Mouse (Mus musculus) forebrain, embryonic 13.5 days (tissue): ENCODE measurements around the gene Cd59b. TPM values are rescaled to one million over a fixed set of nuclear protein-coding genes. Genes with fewer than 3 reads are reported as not detected.

Source experiments
- polyA plus RNA-seq: library from polyadenylated mRNA; unstranded; fragments of >200 nt; fragmentation: Nextera tagmentation; extraction: Ambion mirVana; gene quantifications from 2 replicates; pipeline ENCODE4 v1.2.1, GENCODE M21; 2015

Gene Cd59b
- polyA plus RNA-seq, 1 experiment from 2014 or later = 2.4 TPM

Other genes starting within 250 kb of the Cd59b start
- gene Lmo2, start 111.9 kb upstream of the Cd59b start, polyA plus RNA-seq = 19.8 and 23.3 TPM in 2 replicates
- 60.2 and 60.6 TPM in 2 replicates for gene Fbxo3, start 42.1 kb upstream of the Cd59b start, polyA plus RNA-seq
- gene 4931422A03Rik, start 41.5 kb upstream of the Cd59b start, polyA plus RNA-seq = 1.7 and 1.8 TPM in 2 replicates
- gene Gm10912, start 4.0 kb upstream of the Cd59b start, polyA plus RNA-seq = not detected in 2 replicates
- gene Gm10799, start 1.3 kb upstream of the Cd59b start, polyA plus RNA-seq = not detected in 2 replicates
- 7.9 and 8.1 TPM in 2 replicates for gene Cd59a, start 26.0 kb downstream of the Cd59b start, polyA plus RNA-seq
- gene A930018P22Rik, start 52.9 kb downstream of the Cd59b start, polyA plus RNA-seq = not detected in 2 replicates